Mouse (Mus musculus) MEL (cell line): ENCODE measurements around the gene Cav1. TPM values are rescaled to one million over a fixed set of nuclear protein-coding genes. Genes with fewer than 3 reads are reported as not detected.

Source experiments
- DNase-seq: peaks from one replicate; pipeline ENCODE4 v3.0.0; 2011; ENCODE audit warnings: low read depth, low spot score
- H3K27ac ChIP-seq: 2 replicates; pipeline ENCODE4 v1.5.1; 2012; ENCODE audit warnings: low read depth, mild to moderate bottlenecking, control low read depth, low read length, moderate library complexity; ENCODE audit not compliant: control insufficient read depth
- H3K27me3 ChIP-seq, 2 experiments: fragments of 150-350 bp in 1 of 2; sonication (generic) in 1 of 2; 2 replicates each; pipeline ENCODE4 v1.6.1; 2012; ENCODE audit warnings: low read length in 2 of 2, mild to moderate bottlenecking in 2 of 2, improper control_type of control experiment in 1 of 2, moderate library complexity in 1 of 2; ENCODE audit not compliant: insufficient read depth in 2 of 2, control insufficient read depth in 1 of 2
- H3K36me3 ChIP-seq, 2 experiments: 2 replicates each; pipeline ENCODE4 v1.6.1; 2012 to 2014; ENCODE audit warnings: low read length in 2 of 2, improper control_type of control experiment in 1 of 2, inconsistent platforms in 1 of 2, mild to moderate bottlenecking in 1 of 2; ENCODE audit not compliant: insufficient read depth in 2 of 2, control insufficient read depth in 1 of 2
- H3K4me1 ChIP-seq, 2 experiments: fragments of 150-350 bp in 1 of 2; sonication (generic) in 1 of 2; 2 replicates each; pipeline ENCODE4 v1.6.1; 2012; ENCODE audit warnings: low read length in 2 of 2, improper control_type of control experiment in 1 of 2, mild to moderate bottlenecking in 1 of 2; ENCODE audit not compliant: insufficient read depth in 2 of 2, control insufficient read depth in 1 of 2
- H3K4me3 ChIP-seq, 2 experiments: fragments of 150-350 bp in 1 of 2; sonication (generic) in 1 of 2; 2 replicates each; pipeline ENCODE4 v1.5.1; 2012; ENCODE audit warnings: low read depth in 2 of 2, low read length in 2 of 2, mild to moderate bottlenecking in 2 of 2, moderate library complexity in 2 of 2, control low read depth in 1 of 2, improper control_type of control experiment in 1 of 2; ENCODE audit not compliant: control insufficient read depth in 1 of 2, insufficient read depth in 1 of 2
- H3K79me2 ChIP-seq: 2 replicates; pipeline ENCODE4 v1.6.1; 2012; ENCODE audit warnings: mild to moderate bottlenecking, low read length, moderate library complexity; ENCODE audit not compliant: control insufficient read depth, poor library complexity, insufficient read depth
- H3K9ac ChIP-seq: 2 replicates; pipeline ENCODE4 v1.6.1; 2012; ENCODE audit warnings: low read depth, mild to moderate bottlenecking, control low read depth, low read length, moderate library complexity; ENCODE audit not compliant: control insufficient read depth, poor library complexity, severe bottlenecking
- H3K9me3 ChIP-seq: fragments of 150-350 bp; sonication (generic); replicated peaks from 2 replicates; pipeline ENCODE4 v1.6.1; 2012; ENCODE audit warnings: mild to moderate bottlenecking, low read length, improper control_type of control experiment, moderate library complexity; ENCODE audit not compliant: insufficient read depth
- CHD1 ChIP-seq: IDR thresholded peaks from 2 replicates; pipeline ENCODE4 v1.6.1; 2012; ENCODE audit warnings: low read depth, mild to moderate bottlenecking, inconsistent platforms, low read length, improper control_type of control experiment
- CTCF ChIP-seq, 3 experiments: IDR thresholded peaks in 2 of 3; conservative IDR thresholded peaks in 1 of 3; 2 replicates each; pipeline ENCODE4 v1.5.1; 2011 to 2012; ENCODE audit warnings: low read length in 3 of 3, low read depth in 2 of 3, mild to moderate bottlenecking in 2 of 3, improper control_type of control experiment in 1 of 3, inconsistent platforms in 1 of 3, mixed read lengths in 1 of 3, moderate library complexity in 1 of 3; ENCODE audit not compliant: control insufficient read depth in 1 of 3, insufficient read depth in 1 of 3, poor library complexity in 1 of 3, severe bottlenecking in 1 of 3
- ELF1 ChIP-seq: IDR thresholded peaks from 2 replicates; pipeline ENCODE4 v1.6.1; 2014; ENCODE audit warnings: low read depth, mild to moderate bottlenecking, inconsistent platforms, low read length, improper control_type of control experiment, moderate library complexity
- EP300 ChIP-seq, 2 experiments: IDR thresholded peaks; 2 replicates each; pipeline ENCODE4 v1.6.1; 2011; ENCODE audit warnings: improper control_type of control experiment in 2 of 2, low read length in 2 of 2, low read depth in 1 of 2, mild to moderate bottlenecking in 1 of 2
- ETS1 ChIP-seq: IDR thresholded peaks from 2 replicates; pipeline ENCODE4 v1.6.1; 2012; ENCODE audit warnings: low read depth, mild to moderate bottlenecking, inconsistent platforms, low read length, improper control_type of control experiment, moderate library complexity
- GABPA ChIP-seq: IDR thresholded peaks from 2 replicates; pipeline ENCODE4 v1.6.1; 2012; ENCODE audit warnings: low read depth, mild to moderate bottlenecking, inconsistent platforms, low read length, improper control_type of control experiment, moderate library complexity
- GATA1 ChIP-seq: IDR thresholded peaks from 2 replicates; pipeline ENCODE4 v1.6.1; 2011; ENCODE audit warnings: low read depth, low read length, improper control_type of control experiment
- HCFC1 ChIP-seq: IDR thresholded peaks from 2 replicates; pipeline ENCODE4 v1.6.1; 2012; ENCODE audit warnings: low read depth, mild to moderate bottlenecking, inconsistent platforms, low read length, improper control_type of control experiment, moderate library complexity
- JUND ChIP-seq: IDR thresholded peaks from 2 replicates; pipeline ENCODE4 v1.6.1; 2011; ENCODE audit warnings: low read depth, mild to moderate bottlenecking, improper control_type of control experiment, low read length
- KAT2A ChIP-seq: conservative IDR thresholded peaks from 2 replicates; pipeline ENCODE4 v1.6.1; 2012; ENCODE audit warnings: low read depth, low read length, improper control_type of control experiment, inconsistent platforms
- MAFK ChIP-seq: IDR thresholded peaks from 2 replicates; pipeline ENCODE4 v1.6.1; 2011; ENCODE audit warnings: low read depth, mild to moderate bottlenecking, low read length, improper control_type of control experiment, borderline replicate concordance
- MAX ChIP-seq: IDR thresholded peaks from 2 replicates; pipeline ENCODE4 v1.6.1; 2011; ENCODE audit warnings: low read length, improper control_type of control experiment
- MEF2A ChIP-seq: IDR thresholded peaks from 2 replicates; pipeline ENCODE4 v1.6.1; 2014; ENCODE audit warnings: low read depth, mild to moderate bottlenecking, inconsistent platforms, low read length, improper control_type of control experiment; ENCODE audit not compliant: poor library complexity, insufficient replicate concordance, severe bottlenecking; ENCODE audit errors: extremely low read depth
- MYB ChIP-seq: IDR thresholded peaks from 2 replicates; pipeline ENCODE4 v1.6.1; 2011; ENCODE audit warnings: mild to moderate bottlenecking, low read depth, low read length, improper control_type of control experiment
- MYC ChIP-seq: IDR thresholded peaks from 2 replicates; pipeline ENCODE4 v1.6.1; 2011; ENCODE audit warnings: low read depth, mild to moderate bottlenecking, low read length, improper control_type of control experiment, moderate library complexity
- NELFE ChIP-seq: IDR thresholded peaks from 2 replicates; pipeline ENCODE4 v1.6.1; 2011; ENCODE audit warnings: low read depth, low read length, improper control_type of control experiment
- NRF1 ChIP-seq: IDR thresholded peaks from 2 replicates; pipeline ENCODE4 v1.6.1; 2014; ENCODE audit warnings: low read depth, mild to moderate bottlenecking, inconsistent platforms, low read length, improper control_type of control experiment, moderate library complexity; ENCODE audit not compliant: poor library complexity, insufficient read depth, severe bottlenecking
- POLR2A ChIP-seq, 2 experiments: IDR thresholded peaks; 2 replicates each; pipeline ENCODE4 v1.6.1; 2011 to 2012; ENCODE audit warnings: low read length in 2 of 2, mild to moderate bottlenecking in 2 of 2, control low read depth in 1 of 2, improper control_type of control experiment in 1 of 2, low read depth in 1 of 2, moderate library complexity in 1 of 2; ENCODE audit not compliant: control insufficient read depth in 1 of 2, insufficient read depth in 1 of 2, poor library complexity in 1 of 2
- POLR2AphosphoS2 ChIP-seq: IDR thresholded peaks from 2 replicates; pipeline ENCODE4 v1.6.1; 2011; ENCODE audit warnings: low read length, improper control_type of control experiment
- RAD21 ChIP-seq: IDR thresholded peaks from 2 replicates; pipeline ENCODE4 v1.6.1; 2011; ENCODE audit warnings: mild to moderate bottlenecking, low read depth, low read length, improper control_type of control experiment
- RCOR1 ChIP-seq: IDR thresholded peaks from 2 replicates; pipeline ENCODE4 v1.6.1; 2012; ENCODE audit warnings: low read depth, mild to moderate bottlenecking, inconsistent platforms, low read length, improper control_type of control experiment
- SMC3 ChIP-seq: IDR thresholded peaks from 2 replicates; pipeline ENCODE4 v1.6.1; 2011; ENCODE audit warnings: low read depth, low read length, improper control_type of control experiment
- TBP ChIP-seq: IDR thresholded peaks from 2 replicates; pipeline ENCODE4 v1.8.0; 2011; ENCODE audit warnings: low read depth, low read length, improper control_type of control experiment
- TCF12 ChIP-seq: IDR thresholded peaks from 2 replicates; pipeline ENCODE4 v1.6.1; 2014; ENCODE audit warnings: low read depth, mild to moderate bottlenecking, inconsistent platforms, low read length, improper control_type of control experiment, moderate library complexity
- UBTF ChIP-seq: IDR thresholded peaks from 2 replicates; pipeline ENCODE4 v1.6.1; 2012; ENCODE audit warnings: low read depth, mild to moderate bottlenecking, inconsistent platforms, low read length, improper control_type of control experiment, moderate library complexity, borderline replicate concordance; ENCODE audit not compliant: insufficient read depth
- ZC3H11A ChIP-seq: IDR thresholded peaks from 2 replicates; pipeline ENCODE4 v1.6.1; 2012; ENCODE audit warnings: low read depth, mild to moderate bottlenecking, inconsistent platforms, low read length, improper control_type of control experiment
- ZKSCAN1 ChIP-seq: IDR thresholded peaks from 2 replicates; pipeline ENCODE4 v1.6.1; 2012; ENCODE audit warnings: low read depth, mild to moderate bottlenecking, inconsistent platforms, low read length, improper control_type of control experiment, moderate library complexity
- ZMIZ1 ChIP-seq: IDR thresholded peaks from 2 replicates; pipeline ENCODE4 v1.6.1; 2012; ENCODE audit warnings: low read depth, mild to moderate bottlenecking, inconsistent platforms, low read length, improper control_type of control experiment, moderate library complexity
- ZNF384 ChIP-seq: IDR thresholded peaks from 2 replicates; pipeline ENCODE4 v1.6.1; 2012; ENCODE audit warnings: low read depth, mild to moderate bottlenecking, inconsistent platforms, low read length, improper control_type of control experiment
- polyA plus RNA-seq, 2 experiments: library from polyadenylated mRNA; stranded (reverse) in 1 of 2; unstranded in 1 of 2; fragments of >175 nt in 1 of 2; fragments of >200 nt in 1 of 2; gene quantifications; 2 replicates each; pipeline versions ENCODE4 v1.2.1 to v1.2.4; 2012; ENCODE audit warnings: low replicate concordance in 2 of 2, low read depth in 1 of 2; ENCODE audit not compliant: insufficient read length in 2 of 2, insufficient read depth in 1 of 2, missing spikeins in 1 of 2
- total RNA-seq: library from RNA; depleted of rRNA; stranded (reverse); fragments of 300-350 nt; gene quantifications from 2 replicates; pipeline ENCODE4 v1.2.3, GENCODE M21; 2012

The Cav1 gene
- total and polyA plus RNA-seq, 3 experiments: not detected

- Histone ChIP-seq H3K27ac (no peak overlapping the region), H3K9me3 (no peaks in the 10 kb centered on the region), H3K4me3 (no peak overlapping the region), H3K36me3 (no peaks in the 10 kb centered on the region), H3K4me1 (no peaks in the 10 kb centered on the region), H3K27me3 (no peaks in the 10 kb centered on the region), H3K9ac (no peak overlapping the region), H3K79me2 (no peaks in the 10 kb centered on the region)
- TF ChIP-seq NELFE (no peak), KAT2A (no peak), MYB (no peak), ZNF384 (no peak), GATA1 (no peak), GABPA (no peak), CTCF (IDR thresholded peaks at IDR 0.05 in 2 of 3, conservative IDR thresholded peaks at IDR 0.05 in 1 of 3; ENCODE audit: control insufficient read depth in 1 of 3, insufficient read depth in 1 of 3, low read depth in 2 of 3, low read length in 3 of 3, poor library complexity in 1 of 3, severe bottlenecking in 1 of 3) (no peak), RAD21 (no peak), ELF1 (no peak), ZC3H11A (no peak), HCFC1 (no peak), MAX (no peak), UBTF (no peak), SMC3 (no peak), JUND (no peak), NRF1 (no peak), MYC (no peak), ETS1 (no peak), TCF12 (no peak)
- no peak for DNase-seq
Observed at GRCm38 (mm10) chr6:17306602-17307325, 629 bp downstream of the Cav1 start.

- Histone ChIP-seq H3K36me3 (no peaks in the 10 kb centered on the region), H3K9me3 (no peaks in the 10 kb centered on the region), H3K79me2 (no peaks in the 10 kb centered on the region), H3K27me3 (no peaks in the 10 kb centered on the region), H3K4me1 (no peaks in the 10 kb centered on the region), H3K27ac (no peak overlapping the region), H3K9ac (no peak overlapping the region), H3K4me3 (no peak overlapping the region)
- TF ChIP-seq TBP: no peak
- TF ChIP-seq MYB: no peak
- no peak for TF ChIP-seq NELFE
- TF ChIP-seq MEF2A: no peak
- no peak for TF ChIP-seq KAT2A
- TF ChIP-seq CHD1: no peak
- no peak for TF ChIP-seq POLR2AphosphoS2
- no peak for TF ChIP-seq MAFK
- TF ChIP-seq POLR2A (IDR thresholded peaks at IDR 0.05; ENCODE audit: control insufficient read depth in 1 of 2, insufficient read depth in 1 of 2, low read depth in 1 of 2, low read length in 2 of 2, poor library complexity in 1 of 2): no peak
- TF ChIP-seq ZKSCAN1: no peak
- TF ChIP-seq EP300 (IDR thresholded peaks at IDR 0.05; ENCODE audit: low read depth in 1 of 2, low read length in 2 of 2): no peak
- no peak for TF ChIP-seq ETS1
- TF ChIP-seq JUND: no peak
- TF ChIP-seq NRF1: no peak
- no peak for TF ChIP-seq ZMIZ1
- no peak for TF ChIP-seq RCOR1
- DNase-seq: no peak
Observed at GRCm38 (mm10) chr6:17307461-17308115, 1.5 kb downstream of the Cav1 start.
